Mouse (Mus musculus): ENCODE data around the gene Crlf1.

Gene Crlf1

DNA sequence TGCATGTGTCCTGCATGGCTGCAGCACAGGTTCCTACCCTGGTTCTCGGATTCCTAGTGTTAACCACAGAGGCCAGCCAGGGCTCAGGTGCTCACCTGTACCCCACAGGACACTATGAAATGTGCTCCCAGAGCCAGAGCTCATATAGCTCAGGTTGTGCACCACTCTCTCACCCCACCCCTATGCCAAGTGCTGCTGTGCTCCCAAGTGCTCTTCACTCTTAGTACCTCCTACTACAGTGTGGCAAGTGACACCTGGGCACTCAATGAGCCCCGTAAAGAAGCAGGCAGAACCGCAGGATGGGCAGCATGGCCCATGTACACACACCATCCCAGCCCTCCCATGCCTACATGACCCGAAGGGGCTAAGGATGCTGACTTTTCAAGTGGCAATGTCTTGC, 24.2 kb upstream of the Crlf1 start:
- no peak for DNase-seq (ENCODE audit: low read depth, low spot score)

DNA sequence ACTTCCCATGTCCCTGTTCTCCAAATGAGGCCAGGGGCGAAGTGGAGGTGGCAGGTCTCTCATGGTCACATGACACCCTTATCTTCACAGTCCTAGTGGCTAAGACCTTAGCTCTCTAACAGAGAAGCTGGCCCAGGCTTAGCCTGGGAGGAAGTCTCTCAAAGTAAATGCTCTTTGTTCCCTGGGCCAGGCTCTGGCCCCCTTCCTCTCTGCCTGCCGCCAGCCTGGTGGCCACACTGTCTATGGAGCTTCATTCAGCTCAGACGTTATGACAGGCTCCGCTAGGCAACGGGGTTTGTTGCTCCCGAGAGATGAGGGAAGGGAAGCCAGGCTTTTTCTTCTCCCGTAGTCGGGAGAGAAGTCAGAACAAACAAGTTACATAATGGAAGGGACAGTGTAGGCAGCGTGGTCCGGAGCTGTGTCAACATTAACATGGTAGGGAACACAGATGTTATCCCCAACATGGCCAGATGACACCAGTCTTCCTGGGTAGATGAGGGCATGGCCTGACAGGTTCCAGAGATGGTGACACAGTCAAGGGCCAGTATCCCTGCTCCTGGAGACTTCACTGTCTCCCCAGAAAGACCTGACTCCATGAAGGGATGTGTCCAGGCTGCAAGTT, 23.6 kb upstream of the Crlf1 start:
- no peak for DNase-seq (ENCODE audit: low read depth, low spot score)

DNA sequence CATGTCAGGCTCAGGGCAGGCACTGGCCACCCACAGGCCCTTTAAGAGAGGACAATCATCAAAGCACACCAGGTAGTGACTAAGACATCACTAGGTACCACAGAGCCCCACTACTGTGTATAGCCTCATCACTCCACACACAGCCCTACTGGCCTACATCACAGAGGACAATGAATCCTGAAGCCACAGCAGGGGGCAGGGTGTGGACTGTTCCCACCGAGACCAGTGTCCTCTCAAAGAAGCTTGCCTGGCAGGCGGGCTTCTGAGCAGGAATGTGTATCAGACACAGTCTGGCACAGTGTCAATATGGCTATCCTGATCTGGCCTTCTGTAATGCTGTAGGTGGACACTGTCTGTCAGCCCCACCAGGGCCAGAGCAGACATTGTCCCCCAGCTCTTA, 23.0 kb upstream of the Crlf1 start:
- no peak for DNase-seq (ENCODE audit: low read depth, low spot score)

DNA sequence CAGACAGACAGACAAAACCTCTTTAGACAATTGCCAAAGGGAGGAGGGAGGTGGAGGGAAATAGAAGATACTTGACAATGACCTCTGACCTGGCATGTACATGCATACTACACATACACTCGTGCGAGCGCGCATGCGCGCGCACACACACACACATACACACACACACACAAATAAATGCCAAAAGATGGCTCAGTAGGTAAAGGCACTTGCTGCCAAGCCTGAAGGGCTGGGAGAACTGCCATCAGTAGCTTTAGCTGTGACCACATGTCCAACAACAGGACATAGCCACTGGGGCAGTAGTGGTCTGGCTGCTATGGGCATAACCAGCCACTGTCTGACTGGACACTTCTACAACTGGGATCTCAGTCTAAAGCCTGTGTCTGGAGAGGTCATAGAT, 21.1 kb upstream of the Crlf1 start:
- DNase-seq (ENCODE audit: low read depth, low spot score), result no peak

DNA sequence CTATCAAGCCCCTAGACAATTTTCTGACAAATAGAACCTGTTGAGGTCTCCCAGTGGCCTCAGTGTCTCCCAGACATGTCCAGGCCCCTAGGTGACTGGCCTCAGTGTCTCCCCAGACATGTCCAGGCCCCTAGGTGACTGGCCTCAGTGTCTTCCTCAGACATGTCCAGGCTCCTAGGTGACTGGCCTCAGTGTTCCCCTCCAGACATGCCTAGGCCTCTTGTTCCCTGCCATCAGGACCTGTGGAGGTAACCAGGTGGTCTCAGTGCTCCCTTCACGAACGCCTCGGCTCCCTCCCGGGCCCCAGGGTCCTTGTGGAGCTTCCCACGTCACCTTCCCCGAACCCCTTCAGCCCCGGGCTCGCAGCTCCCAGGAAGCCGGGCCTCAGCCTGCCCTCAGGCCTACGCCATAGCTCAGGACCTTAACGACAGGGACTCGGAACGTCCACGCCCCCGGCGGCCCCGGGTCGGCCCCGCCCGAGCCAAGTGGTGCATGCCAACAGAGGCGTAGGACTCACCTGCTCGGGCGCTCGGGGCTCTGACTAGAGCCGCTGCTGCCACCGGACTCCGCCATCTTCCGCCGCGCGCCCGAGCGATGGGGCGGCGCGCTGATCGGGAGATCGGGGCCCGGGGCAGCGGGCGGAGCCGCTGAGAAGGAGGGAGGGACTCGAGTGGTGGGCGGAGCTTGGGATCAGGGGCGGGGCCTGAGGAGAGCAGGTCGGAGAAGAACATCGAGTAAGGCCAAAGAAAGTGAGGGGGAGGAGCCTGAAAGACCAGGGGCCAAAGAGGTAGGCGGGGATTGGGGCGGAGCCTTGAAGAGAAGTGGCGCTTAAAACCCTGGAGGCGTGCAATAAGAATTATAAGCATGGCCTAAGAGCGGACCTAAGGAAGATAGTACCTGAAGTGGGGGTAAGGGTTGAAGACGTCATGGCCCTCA, 16.4 kb upstream of the Crlf1 start, which contains the start of gene Klhl26:
Gene Klhl26 (minus strand): TSS at position 636 of the 936 bp plus-strand sequence.
- DNase-seq (ENCODE audit: low read depth, low spot score), result peak; percentile 98

DNA sequence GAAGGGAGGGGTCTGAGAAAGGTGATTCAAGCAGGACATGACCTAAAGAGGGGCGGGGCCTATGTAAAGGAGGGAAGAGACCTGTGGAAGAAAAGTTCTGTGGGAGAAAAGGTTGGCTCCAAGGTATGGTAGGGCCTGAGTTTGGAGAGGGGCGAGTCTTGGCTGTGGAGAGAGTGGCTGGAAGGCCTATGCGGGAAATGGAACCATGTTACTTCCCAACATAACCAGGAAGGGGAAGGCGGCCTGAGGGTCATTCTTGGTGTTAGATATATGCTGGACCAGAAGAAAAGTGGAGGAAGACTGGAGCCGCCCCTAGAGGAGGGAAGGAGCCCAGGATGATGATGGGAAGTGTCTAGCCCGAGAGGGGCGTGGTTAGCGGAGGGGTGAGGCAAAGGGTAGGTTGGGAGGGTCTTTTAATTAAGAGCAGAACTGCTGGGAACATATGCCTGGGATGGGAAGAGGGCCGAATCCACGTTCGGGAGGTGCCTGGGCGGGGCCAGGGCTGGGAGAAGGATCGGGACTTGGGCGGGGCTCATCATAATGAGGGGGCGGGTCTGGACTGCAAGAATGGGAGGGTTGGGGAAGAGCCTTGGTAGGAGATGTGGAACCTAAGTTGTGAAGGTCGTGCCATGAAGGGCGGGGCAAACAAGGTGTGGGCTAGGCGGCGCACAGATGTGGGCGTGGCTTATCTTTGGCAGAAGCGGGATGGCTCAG, 15.5 kb upstream of the Crlf1 start:
- peak; percentile 98 for DNase-seq (ENCODE audit: low read depth, low spot score)

DNA sequence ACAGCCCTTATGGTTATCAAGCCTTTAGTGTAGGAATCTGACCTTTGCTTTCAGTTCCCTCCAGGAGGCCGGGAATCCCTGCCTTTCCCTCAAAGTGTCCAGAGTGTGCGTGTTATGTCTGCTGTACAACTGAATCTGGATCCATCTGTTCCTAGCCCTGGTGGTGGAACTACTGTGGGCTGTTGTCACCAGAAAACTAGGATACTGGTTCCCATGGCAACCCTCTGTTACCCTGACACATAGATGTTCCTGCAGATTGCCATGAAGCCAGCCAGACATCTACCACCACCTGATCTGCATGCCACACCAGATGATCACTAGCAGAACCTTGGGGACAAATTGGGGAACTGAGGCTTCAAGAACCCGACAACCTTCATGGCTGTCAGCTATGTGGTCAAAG, 11.1 kb upstream of the Crlf1 start:
- no peak for DNase-seq (ENCODE audit: low read depth, low spot score)

DNA sequence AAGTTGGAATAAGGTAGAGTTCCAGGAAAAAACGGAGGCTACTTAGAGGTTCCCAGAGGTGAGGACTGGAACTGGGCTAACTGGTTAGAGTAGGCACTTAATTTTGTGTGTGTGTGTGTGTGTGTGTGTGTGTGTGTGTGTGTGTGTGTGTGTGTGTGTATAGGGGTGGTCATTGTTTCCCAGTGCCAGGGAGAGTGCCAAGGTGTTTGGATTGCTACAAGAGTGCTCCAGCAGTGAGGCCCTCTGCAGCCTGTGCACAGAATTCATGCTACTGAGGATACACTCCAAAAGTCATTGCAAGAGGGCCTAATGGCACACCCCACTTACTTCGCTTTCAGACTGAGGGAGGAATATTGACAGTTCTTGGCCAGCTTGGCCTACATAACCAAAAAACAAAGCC, 10.0 kb upstream of the Crlf1 start:
- DNase-seq (ENCODE audit: low read depth, low spot score), result no peak

DNA sequence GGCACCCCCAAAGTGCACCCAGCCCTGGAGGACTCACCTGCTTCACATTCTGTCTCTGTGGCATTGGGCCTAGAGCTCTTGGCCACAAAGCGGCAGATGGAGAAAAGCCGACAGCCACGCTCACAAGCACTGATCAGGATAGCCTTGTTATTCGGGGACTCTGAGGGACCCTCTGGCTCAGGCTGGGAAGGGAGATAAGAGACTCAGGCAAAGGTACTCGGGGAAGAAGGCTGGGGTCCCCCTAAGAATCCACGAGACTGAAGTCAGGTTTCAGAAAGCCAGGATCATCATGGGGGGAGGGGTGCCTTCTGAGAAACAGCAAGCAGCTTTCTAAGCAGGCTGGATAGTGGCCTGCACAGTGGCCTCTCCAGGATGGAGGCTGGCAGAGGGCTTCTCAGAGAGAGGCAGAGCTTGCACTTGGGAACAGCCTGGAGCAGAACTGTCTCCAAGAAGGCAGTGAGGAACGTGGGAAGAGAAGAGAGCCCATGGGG, 6.7 kb upstream of the Crlf1 start:
- no peak for DNase-seq (ENCODE audit: low read depth, low spot score)

DNA sequence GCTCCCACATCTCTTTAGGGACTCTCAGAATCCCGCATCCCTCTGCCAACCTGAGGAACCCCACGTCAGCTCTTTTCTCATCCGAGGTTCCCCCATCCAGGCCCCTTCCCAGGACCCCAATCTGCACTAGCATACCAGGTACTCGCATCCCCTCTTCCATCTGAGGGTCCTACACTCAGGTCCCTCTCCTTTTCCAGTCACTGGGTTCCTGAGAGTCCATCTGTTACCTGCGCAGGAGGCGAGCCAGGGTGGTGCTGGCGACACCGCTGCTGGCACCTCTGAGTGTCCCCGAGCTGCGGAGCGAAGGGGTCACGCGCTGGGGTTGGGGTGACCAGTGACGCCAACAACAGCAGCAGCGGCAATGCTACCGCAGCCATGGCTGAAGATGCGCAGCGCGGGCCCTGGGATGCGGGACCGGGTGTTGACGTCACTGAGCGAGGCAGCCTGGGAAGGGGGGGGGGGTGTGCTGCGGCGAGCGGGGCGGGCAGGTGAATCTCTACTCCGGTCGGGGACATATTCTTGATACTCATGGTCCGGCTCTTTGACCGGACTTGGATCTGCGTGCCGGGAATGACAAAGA, 5.9 kb upstream of the Crlf1 start, which contains the start of gene Tmem59l:
Gene Tmem59l (minus strand): TSS at position 418 of the 580 bp plus-strand sequence.
- DNase-seq (ENCODE audit: low read depth, low spot score), result no peak

DNA sequence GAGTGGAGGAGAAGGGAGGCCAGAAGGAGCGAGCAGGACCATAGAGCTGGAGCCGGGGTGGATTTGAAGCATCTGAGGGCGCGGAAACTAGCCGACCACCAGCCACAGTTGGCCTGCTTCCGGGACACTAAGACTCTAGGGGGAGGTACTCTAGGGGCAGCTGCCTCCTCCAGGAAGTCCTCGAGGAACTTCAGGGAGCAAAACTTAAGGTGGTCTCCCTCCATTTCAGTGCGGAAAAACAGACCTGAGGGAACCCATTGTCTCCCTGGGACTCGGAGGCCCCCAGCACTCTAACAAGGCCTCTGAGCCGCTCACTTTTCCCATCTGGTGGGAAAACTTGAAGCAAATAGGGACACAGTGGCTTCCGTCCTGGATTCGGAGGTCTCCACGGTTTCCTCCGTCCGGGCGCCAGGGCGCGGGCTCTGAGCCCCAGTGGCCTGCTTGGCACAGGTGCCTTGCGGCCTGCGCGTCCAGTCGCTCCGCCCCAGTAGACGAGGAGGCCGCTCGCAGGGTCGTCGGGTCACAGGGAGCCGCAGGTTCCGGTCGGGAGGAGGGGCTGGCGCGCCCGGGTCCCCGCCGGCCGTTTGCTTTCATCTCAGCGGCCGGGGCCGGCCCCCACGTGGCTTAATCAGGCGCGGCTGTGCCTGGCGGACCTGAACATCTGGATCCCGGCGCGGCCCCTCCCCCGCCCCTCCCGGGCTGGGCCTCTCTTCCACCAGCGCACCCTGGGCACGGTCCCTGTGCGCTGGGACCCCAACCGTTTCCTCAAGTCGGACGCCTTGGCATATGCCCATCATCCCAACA, 4.8 kb upstream of the Crlf1 start:
- peak; percentile 39 for DNase-seq (ENCODE audit: low read depth, low spot score)

DNA sequence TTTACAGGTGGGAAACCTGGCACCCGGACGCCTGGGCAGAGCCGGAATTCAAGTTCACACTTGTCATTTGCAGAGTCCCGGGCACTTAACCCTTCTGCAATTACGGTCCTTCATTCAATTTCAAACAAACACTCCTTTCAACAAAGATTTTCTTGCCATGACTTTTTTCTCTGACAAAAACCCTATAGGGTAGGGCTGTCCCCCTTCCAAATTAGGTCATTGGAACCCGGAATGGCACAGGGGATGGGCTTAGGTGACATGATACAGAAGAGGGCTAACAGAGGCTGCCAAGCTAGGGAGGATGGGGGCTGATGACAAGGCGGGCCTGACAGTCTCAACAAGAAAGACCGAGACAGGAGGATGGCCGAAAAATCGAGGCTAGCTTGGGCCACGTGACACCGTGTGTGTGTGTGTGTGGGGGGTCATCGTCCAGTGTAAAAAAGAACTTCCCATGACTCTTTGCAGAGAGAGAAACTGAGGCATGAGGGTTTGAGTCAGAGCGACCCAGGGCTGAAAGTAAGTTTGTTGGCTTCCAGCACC, 4.0 kb upstream of the Crlf1 start:
- DNase-seq (ENCODE audit: low read depth, low spot score), result peak; percentile 24

DNA sequence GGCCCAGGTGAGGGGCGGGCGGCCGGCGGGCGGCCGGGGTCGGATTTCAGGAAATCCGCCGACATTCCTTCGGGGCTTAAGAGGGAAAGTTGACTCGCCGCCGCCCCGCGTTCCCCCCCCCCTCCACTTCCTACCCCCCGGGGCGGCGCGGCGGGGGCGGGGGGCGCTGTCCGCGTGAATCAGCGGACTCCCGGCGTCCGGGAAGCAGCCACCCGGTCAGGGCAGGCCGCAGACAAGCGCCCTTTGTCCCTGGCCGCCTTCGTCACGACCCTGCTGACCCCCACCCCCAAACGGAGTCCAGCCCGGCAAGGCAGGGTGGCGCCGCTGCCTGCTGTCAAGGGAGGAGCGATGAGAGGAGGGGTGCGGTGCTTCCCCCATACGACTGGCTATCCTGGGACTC, 3.4 kb upstream of the Crlf1 start:
- DNase-seq (ENCODE audit: low read depth, low spot score), result no peak

DNA sequence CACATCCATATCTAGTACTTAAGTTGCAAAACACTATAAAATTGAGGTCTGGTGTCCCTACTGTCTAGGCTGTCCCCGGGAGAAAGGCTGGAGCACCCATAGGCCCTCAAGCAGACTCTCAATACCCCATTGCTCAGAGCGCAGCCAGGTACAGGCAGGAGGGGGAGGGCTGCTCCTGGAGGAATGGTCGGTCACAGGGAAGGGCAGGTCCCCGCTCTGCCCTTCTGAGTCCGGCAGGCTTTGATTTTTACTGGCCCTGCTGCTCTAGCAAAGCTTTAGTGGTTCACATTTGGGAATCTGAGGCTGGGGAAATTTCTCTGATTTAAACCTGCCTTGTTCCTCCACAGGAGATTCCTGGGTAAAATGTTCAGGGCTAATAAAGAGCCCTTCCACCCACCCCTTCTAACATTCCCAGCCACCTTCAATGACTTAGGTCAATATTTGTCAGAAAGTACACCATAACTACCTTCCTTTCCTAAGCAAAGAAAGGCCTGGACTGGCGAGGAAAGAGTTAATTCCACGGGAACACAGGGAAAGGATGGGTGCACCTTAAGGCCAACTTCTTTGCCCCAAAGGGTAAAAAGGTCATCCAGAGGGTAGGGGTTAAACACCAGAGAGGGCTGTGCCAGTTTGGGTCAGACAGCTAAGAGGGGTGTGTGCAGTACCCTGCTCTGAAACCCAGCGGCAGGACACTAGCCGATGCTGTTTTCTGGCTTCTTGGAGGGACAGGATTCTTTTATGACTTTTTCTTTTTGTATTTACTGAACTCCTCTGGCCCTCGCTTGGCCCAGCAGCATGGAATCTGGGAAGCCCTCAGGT, 2.7 kb upstream of the Crlf1 start:
- DNase-seq (ENCODE audit: low read depth, low spot score), result no peak

DNA sequence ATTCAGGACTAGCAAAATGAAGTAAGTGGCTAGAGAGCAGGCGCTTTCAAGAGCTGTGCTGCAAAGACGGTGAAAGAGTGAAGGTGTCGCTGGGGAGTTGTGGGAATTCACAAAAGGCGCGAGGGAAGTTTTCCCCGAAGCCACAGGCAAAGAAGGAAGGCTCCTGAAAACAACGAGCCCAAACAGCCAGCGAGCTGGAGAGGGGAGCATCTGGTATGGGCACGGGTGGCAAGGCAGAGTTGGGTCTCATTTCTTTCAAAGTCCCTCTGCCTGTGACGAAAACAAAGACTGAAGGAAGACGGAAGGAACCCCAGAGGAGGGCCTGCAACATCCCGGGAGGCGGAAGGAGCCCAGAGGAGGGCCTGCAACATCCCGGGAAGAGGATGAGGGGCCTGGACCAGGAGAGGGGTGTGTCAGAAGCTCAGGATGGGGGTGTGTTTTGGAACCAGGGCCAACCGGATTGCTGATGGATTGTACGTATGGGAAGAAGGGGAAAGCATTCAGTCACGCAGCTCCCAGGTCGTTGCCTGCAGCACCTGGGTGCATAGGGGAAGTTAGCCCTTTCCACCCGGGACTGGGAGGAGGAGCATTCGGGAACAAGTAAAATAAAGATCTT, 2.0 kb upstream of the Crlf1 start:
- peak; percentile 79 for DNase-seq (ENCODE audit: low read depth, low spot score)

DNA sequence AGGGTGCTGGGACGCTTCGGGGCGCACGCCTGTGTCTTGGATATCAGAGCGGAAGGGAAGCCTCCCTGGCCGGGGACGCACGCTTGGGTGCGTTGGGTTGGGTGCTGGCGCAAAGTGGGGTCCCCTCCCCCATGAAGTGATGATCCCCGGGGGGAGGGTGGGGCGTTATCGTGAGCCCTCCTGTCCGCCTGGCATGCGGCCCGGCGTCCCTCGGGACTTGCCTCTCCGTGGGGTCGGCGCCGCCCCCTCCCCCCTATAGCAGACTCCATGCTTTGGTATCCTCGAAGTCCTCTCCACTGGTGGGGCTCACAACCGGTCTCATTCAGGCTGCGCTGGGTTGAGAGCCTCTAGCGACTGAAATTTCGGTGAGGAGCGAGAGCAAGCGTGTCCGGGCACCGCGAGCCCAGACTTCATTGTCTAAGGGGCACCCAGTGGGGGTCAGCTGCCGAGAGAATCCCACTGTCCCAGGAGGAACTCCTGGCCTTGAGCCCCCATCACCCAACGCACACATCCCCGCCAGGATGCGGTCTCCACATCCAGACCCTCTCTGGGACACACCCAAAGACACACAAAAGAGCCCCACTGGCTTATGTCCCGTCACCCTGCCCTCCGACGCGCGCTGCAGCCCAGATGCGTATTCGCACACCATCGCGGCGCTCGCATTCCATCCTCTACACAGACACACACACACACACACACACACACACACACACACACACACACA, 896 bp downstream of the Crlf1 start:
- DNase-seq (ENCODE audit: low read depth, low spot score), result peak; percentile 54

DNA sequence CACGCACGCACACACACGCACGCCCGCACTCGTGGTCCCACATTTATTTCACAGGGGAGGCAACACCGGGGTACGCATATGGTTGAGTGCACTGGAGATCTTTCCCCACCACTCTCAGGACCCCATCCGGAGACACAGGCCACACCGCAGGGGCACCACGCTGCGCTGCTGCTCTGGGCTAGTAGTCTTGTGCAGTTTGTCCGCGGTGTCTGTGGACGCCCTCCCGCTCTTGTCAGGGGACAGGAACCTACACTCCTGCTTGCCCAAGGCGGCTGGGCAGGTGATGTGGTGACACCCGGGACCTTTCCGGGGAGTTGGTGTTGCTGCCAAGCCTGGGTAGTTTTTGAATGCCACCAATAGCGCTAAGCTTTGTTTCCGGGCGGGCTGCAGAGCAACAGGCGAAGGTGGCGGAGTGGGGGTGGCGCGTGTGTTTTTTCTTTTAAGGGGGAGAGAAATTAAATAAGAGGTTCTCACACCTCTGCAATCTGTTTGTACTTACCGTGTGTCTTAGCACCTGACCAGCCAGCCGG, 1.5 kb downstream of the Crlf1 start:
- DNase-seq (ENCODE audit: low read depth, low spot score), result peak; percentile 36

DNA sequence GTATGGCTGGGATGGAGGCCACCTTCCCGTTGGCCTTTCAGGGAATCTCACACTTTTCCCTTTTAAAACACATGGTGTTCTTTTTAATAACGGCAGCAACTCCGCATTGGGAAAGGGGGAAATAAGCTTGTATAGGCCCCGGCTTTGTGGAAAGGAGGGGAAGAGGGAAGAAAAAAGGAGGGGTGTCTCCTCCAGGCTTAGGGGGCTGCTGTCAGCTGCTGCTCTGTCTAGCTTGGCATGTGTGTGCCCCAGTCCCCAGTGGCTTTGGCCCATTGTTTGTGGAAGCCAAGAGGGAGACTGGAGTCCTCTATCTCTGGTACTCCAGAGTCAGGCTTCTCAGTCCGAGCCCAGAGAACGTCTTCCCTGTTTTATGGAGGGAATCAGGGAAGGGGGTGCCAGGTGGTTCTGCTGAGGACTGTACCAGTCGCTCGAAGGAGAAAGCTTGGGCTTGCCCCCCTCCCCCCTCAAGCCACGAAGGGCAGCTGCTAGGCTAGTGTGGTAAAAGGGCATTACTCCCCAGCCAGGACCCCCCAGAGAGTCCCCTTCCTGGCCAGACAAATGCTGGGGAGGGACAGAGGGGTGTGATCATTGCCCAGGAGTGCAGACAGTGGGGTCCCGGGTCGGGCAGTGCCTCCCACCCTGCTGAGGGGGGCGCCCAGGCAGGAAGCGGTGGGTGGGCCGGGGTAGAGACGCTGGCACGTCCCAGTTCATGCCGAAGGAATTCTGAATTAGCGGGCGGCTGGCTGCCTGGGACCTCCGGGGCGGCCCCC, 2.2 kb downstream of the Crlf1 start:
- DNase-seq (ENCODE audit: low read depth, low spot score), result no peak
